Mouse (Mus musculus) layer of hippocampus, adult 18-20 months (tissue): ENCODE measurements around the gene Tbc1d22a. TPM values are rescaled to one million over a fixed set of nuclear protein-coding genes. Genes with fewer than 3 reads are reported as not detected.

Source experiments
- DNase-seq, 2 experiments: peaks; one replicate each; pipeline ENCODE4 v3.0.0; 2022; ENCODE audit warnings: low spot score in 2 of 2
- total RNA-seq, 2 experiments: library from RNA; stranded (reverse); gene quantifications; 2 replicates each; pipeline ENCODE4 v1.2.3; 2021

The Tbc1d22a gene
- total RNA-seq, 2 experiments from 2014 or later = 34.7 to 35.9 TPM

GRCm38 (mm10) chr15:86492636-86493035, 278.4 kb downstream of the Tbc1d22a start:
- no peak for DNase-seq

GRCm38 (mm10) chr15:86496209-86496608, 281.9 kb downstream of the Tbc1d22a start:
- no peak for DNase-seq

GRCm38 (mm10) chr15:86496646-86497045, 282.4 kb downstream of the Tbc1d22a start:
- no peak for DNase-seq

- no peak for DNase-seq
Measured at GRCm38 (mm10) chr15:86500536-86500935, 286.3 kb downstream of the Tbc1d22a start.

- no peak for DNase-seq
Measured at GRCm38 (mm10) chr15:86503413-86503812, 289.2 kb downstream of the Tbc1d22a start.

GRCm38 (mm10) chr15:86506666-86507065, 292.4 kb downstream of the Tbc1d22a start:
- no peak for DNase-seq

GRCm38 (mm10) chr15:86507546-86507945, 293.3 kb downstream of the Tbc1d22a start:
- no peak for DNase-seq

- DNase-seq = no peak
Measured at GRCm38 (mm10) chr15:86508406-86509176, 294.3 kb downstream of the Tbc1d22a start.

- DNase-seq = no peak
Measured at GRCm38 (mm10) chr15:86509601-86510000, 295.3 kb downstream of the Tbc1d22a start.

GRCm38 (mm10) chr15:86511181-86511580, 296.9 kb downstream of the Tbc1d22a start:
- DNase-seq = no peak

GRCm38 (mm10) chr15:86513336-86513735, 299.1 kb downstream of the Tbc1d22a start:
- DNase-seq = no peak

- DNase-seq = no peak
Measured at GRCm38 (mm10) chr15:86520201-86520600, 305.9 kb downstream of the Tbc1d22a start.

GRCm38 (mm10) chr15:86535356-86535755, 321.1 kb downstream of the Tbc1d22a start:
- DNase-seq = no peak

- DNase-seq = no peak
Measured at GRCm38 (mm10) chr15:86542371-86542770, 328.1 kb downstream of the Tbc1d22a start.

- DNase-seq = no peak
Measured at GRCm38 (mm10) chr15:86544122-86544795, 330.0 kb downstream of the Tbc1d22a start.

Other genes starting within 250 kb of the Tbc1d22a start
- gene Celsr1, start 180.7 kb upstream of the Tbc1d22a start, total RNA-seq = 1 to 10 TPM; 5.6 to 6.3 TPM
- 10 to 100 TPM; 30.7 to 34.5 TPM for gene Gramd4, start 156.8 kb upstream of the Tbc1d22a start, total RNA-seq
- 10 to 100 TPM; 50.0 to 50.7 TPM for gene Cerk, start 28.3 kb upstream of the Tbc1d22a start, total RNA-seq